Mouse (Mus musculus) limb, embryonic 14.5 days (tissue): ENCODE results near the gene Phb. TPM values are rescaled to one million over a fixed set of nuclear protein-coding genes. Genes with fewer than 3 reads are reported as not detected.

Experiments
- ATAC-seq: fragments of 200-750 bp; cut with Nextera tagmentation; 2 replicates; pipeline ENCODE4 v1.8.0; 2017; ENCODE audit warnings: low read depth, moderate number of reproducible peaks, moderate TSS enrichment; ENCODE audit not compliant: low FRiP score
- DNase-seq: peaks from one replicate; pipeline ENCODE4 v3.0.0-alpha.2; 2015; ENCODE audit warnings: low spot score
- H3K27ac ChIP-seq: fragments of 300-500 bp; sonication (generic); replicated peaks from 2 replicates; pipeline ENCODE4 v1.5.1; 2014; ENCODE audit warnings: low read depth, mild to moderate bottlenecking, low read length, moderate library complexity, mixed read lengths
- H3K27me3 ChIP-seq: fragments of 300-500 bp; sonication (generic); 2 replicates; pipeline ENCODE4 v1.6.1; 2014; ENCODE audit warnings: low read length, mixed read lengths; ENCODE audit not compliant: control insufficient read depth, insufficient read depth
- H3K36me3 ChIP-seq: fragments of 300-500 bp; sonication (generic); 2 replicates; pipeline ENCODE4 v1.6.1; 2014; ENCODE audit warnings: mild to moderate bottlenecking, low read length, moderate library complexity, mixed read lengths; ENCODE audit not compliant: control insufficient read depth, insufficient read depth
- H3K4me1 ChIP-seq: fragments of 300-500 bp; sonication (generic); 2 replicates; pipeline ENCODE4 v1.6.1; 2014; ENCODE audit warnings: antibody characterized with exemption, low read length, mixed read lengths; ENCODE audit not compliant: control insufficient read depth, insufficient read depth
- H3K4me2 ChIP-seq: fragments of 300-500 bp; sonication (generic); replicated peaks from 2 replicates; pipeline ENCODE4 v1.6.1; 2014; ENCODE audit warnings: low read depth, mild to moderate bottlenecking, low read length, moderate library complexity; ENCODE audit not compliant: severe bottlenecking
- H3K4me3 ChIP-seq: fragments of 300-500 bp; sonication (generic); replicated peaks from 2 replicates; pipeline ENCODE4 v1.5.1; 2014; ENCODE audit warnings: low read length
- H3K9ac ChIP-seq: fragments of 300-500 bp; sonication (generic); 2 replicates; pipeline ENCODE4 v1.6.1; 2014; ENCODE audit warnings: mild to moderate bottlenecking, low read depth, low read length, moderate library complexity; ENCODE audit not compliant: severe bottlenecking
- H3K9me3 ChIP-seq: fragments of 300-500 bp; sonication (generic); 2 replicates; pipeline ENCODE4 v1.6.1; 2016; ENCODE audit warnings: low read length; ENCODE audit not compliant: control insufficient read depth
- POLR2A ChIP-seq: fragments of 200-500 bp; IDR thresholded peaks from 2 replicates; pipeline ENCODE4 v1.8.0; 2012; ENCODE audit warnings: inconsistent platforms, mild to moderate bottlenecking, moderate library complexity, borderline replicate concordance; ENCODE audit not compliant: insufficient read depth, insufficient read length; ENCODE audit errors: extremely low read depth
- WGBS: fragments of 180-500 bp; shearing (Covaris S2); extraction: QIAGEN DNeasy Blood & Tissue Kit; methylation state at CpG from one replicate; pipeline ENCODE4 v1.1.7; 2014; 5-methylcytosine and 5-hydroxymethylcytosine counted together
- polyA plus RNA-seq, 2 experiments: library from polyadenylated mRNA; depleted of rRNA in 1 of 2; stranded (reverse) in 1 of 2; unstranded in 1 of 2; fragments of >200 nt; fragmentation: Nextera tagmentation in 1 of 2; extraction: Ambion mirVana in 1 of 2; gene quantifications; 2 replicates each; pipeline versions ENCODE4 v1.2.1 to v1.2.3; 2012 to 2014

Gene Phb
- polyA plus RNA-seq, 2 experiments = 226 to 309 TPM

DNA sequence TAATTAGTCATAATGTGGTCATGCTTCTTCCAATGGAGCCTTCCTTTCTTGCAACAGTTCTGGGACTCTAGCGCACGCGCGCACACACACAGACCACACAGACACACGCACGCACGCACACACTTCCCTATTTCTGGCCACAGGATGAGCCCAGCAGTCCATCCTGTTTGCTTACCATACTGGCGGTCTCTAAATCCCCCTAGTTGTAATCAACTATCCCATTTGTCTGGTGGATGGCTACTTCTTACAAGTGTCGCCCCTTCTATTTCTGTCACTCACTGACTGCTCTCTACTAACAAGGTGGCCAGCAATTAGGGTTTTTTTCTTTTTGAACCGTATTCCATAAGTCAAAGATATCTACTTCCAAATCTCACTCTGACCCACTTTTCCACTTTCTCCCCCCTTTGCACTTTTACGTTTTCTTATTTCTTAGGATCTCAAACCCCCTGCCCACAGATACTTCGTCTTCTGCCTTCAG, 45.4 kb downstream of the Phb start:
- ATAC-seq = peak; percentile 10; the same call in 1 of the 2 replicates
- 31% methylated on average over 12 of the region's 12 CpGs for WGBS
- Histone ChIP-seq H3K4me1 (peaks cover 23% of the 10 kb centered on the region), H3K9ac (peak overlapping the region; percentile 99), H3K4me3 (peak overlapping the region; percentile 90), H3K4me2 (peak overlapping the region; percentile 90), H3K9me3 (no peaks in the 10 kb centered on the region), H3K27me3 (no peaks in the 10 kb centered on the region), H3K36me3 (no peaks in the 10 kb centered on the region), H3K27ac (peak overlapping the region; percentile 97)
- no peak for TF ChIP-seq POLR2A
- no peak for DNase-seq

DNA sequence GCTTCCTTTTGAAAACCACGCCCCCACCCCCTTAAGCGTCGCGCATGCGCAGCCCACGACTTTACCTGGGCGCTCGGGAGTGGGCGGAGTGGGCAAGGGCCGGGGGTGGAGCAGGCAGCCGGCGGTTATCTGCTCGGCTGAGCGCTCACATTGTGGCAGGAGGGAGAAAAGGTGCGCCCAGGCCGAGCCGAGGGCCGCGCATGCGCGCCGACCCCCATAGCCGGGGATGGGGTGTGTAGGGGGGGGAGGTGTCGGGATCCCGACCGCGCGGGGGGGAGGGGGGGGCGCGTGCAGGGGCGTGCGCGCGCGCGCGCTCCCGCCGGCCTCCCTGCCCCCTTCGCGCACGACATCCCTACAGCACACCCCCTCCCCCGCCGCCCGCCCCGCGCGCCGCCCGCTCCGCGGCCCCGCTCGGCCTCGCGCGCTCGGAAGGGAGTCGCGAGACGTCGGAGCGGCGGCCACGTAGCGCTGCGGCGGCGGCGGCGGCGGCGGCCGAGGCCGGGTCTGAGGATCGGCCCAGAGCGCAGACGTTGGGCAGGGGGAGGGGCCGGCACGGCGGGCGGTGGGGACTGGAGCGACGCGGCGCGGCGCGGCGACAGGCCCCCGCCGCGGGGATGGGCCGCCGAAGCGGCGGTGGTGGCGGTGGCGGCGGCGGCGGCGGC, 45.9 kb downstream of the Phb start, which contains the start of gene Zfp652:
Zfp652 (plus strand) TSS at position 111 of the 662 bp plus-strand sequence.
- peak; percentile 87 for DNase-seq
- no peaks in the 10 kb centered on the region for H3K9me3 ChIP-seq
- peak within 1 kb of the TSS; percentile 99 for H3K9ac ChIP-seq
- H3K4me3 ChIP-seq = peak within 1 kb of the TSS; percentile 90
- H3K27ac ChIP-seq = peak within 1 kb of the TSS; percentile 97
- peak within 1 kb of the TSS; percentile 90 for H3K4me2 ChIP-seq
- 0 out of 2 replicates have a peak, but pooled peaks have one; percentile 28 for TF ChIP-seq POLR2A
- H3K36me3 ChIP-seq = no peaks in the 10 kb centered on the region
- H3K27me3 ChIP-seq = no peaks in the 10 kb centered on the region
- WGBS = 0% methylated on average over 17 of the region's 103 CpGs
- ATAC-seq = peak; percentile 91
- H3K4me1 ChIP-seq = peaks cover 23% of the 10 kb centered on the region

DNA sequence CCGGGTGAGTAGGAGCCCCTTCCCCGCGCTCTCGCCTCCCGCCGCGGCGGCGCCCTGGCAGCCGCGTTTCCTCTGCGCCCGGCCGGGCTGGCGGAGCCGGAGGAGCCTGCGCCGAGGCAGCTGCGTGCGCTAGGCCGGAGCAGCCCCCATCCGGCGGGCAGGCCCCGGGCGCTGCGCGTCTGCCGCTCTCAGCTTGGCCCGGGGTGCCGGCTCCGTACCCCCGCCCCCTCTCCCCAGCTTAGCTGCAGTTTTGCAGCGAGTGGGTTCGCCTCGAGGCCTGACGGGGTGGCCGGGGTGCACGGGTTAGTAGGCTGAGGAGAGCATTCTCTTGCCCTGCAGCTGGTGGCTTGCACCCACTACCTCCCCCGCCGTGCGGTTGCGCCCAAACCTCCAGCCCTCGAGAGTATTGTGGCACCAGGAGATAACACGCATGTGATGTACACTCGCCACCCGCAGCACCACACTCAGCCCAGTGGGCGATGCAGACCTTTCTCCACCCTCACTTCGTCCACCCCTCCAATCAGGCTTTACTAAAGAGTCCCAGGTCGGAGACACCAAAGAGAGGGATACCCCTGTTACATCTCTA, 46.6 kb downstream of the Phb start:
- H3K9ac ChIP-seq = peak overlapping the region; percentile 99
- no peak for DNase-seq
- H3K36me3 ChIP-seq = no peaks in the 10 kb centered on the region
- TF ChIP-seq POLR2A = no peak
- H3K27me3 ChIP-seq = no peaks in the 10 kb centered on the region
- WGBS = 1% methylated on average over 25 of the region's 49 CpGs
- ATAC-seq = peak; percentile 60
- H3K4me1 ChIP-seq = peaks cover 23% of the 10 kb centered on the region
- peak overlapping the region; percentile 97 for H3K27ac ChIP-seq
- no peaks in the 10 kb centered on the region for H3K9me3 ChIP-seq
- peak overlapping the region; percentile 90 for H3K4me3 ChIP-seq
- peak overlapping the region; percentile 90 for H3K4me2 ChIP-seq

DNA sequence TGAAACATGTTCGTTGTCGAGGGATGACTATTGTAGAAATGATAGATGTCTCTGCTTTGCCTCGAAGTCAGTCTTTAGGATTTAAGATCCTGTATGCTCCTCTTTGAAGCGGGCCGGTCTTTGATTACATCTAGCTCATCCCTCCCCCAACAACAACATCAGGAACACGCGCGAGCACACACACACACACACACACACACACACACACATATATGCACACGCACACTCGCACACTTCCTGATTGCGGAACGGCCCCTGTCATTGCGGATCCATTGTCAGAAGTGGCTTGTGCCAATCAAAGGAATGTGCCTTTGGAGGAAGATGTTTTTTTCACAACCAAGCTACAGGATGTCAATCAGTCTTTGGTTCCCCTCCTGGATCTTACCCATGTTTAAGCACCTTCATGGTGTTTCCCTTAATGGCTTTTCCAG, 47.1 kb downstream of the Phb start:
- Histone ChIP-seq H3K4me2 (peak overlapping the region; percentile 90), H3K27me3 (no peaks in the 10 kb centered on the region), H3K36me3 (no peaks in the 10 kb centered on the region), H3K9me3 (no peaks in the 10 kb centered on the region), H3K9ac (peak overlapping the region; percentile 99), H3K4me1 (peaks cover 23% of the 10 kb centered on the region), H3K27ac (peak overlapping the region; percentile 97), H3K4me3 (peak overlapping the region; percentile 90)
- WGBS = 2% methylated on average over 13 of the region's 13 CpGs
- ATAC-seq = no peak
- DNase-seq = no peak
- no peak for TF ChIP-seq POLR2A

DNA sequence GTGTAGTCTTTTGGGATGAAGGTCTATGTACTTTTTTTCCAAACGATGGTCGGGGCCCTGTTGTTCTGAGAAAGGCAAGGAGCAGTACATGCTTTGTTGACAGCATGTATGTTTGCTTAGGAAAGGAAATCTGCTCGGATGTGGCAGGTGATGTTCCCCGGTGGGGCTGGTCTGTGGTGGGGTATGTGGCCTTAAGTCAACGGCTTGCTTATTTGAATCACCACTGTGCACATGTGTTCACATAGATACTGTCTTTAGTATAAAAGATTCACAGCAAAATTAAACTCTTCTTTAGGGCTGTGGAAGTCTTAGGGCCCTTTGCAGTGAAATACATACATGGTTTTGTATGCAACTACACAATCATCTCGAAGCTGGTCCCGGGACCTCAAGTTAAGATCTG, 47.7 kb downstream of the Phb start:
- DNase-seq (no peak), ATAC-seq (no peak)
- H3K36me3 ChIP-seq = no peaks in the 10 kb centered on the region
- peak overlapping the region; percentile 90 for H3K4me2 ChIP-seq
- peak overlapping the region; percentile 99; the same call in 1 of the 2 replicates for H3K9ac ChIP-seq
- H3K9me3 ChIP-seq = no peaks in the 10 kb centered on the region
- H3K4me1 ChIP-seq = peaks cover 23% of the 10 kb centered on the region
- H3K27ac ChIP-seq = no peak overlapping the region
- no peaks in the 10 kb centered on the region for H3K27me3 ChIP-seq
- peak overlapping the region; percentile 90 for H3K4me3 ChIP-seq
- TF ChIP-seq POLR2A = no peak
- WGBS = 42% methylated on average over 7 of the region's 7 CpGs
